Mouse (Mus musculus) B cell, adult 2 months (primary cell): ENCODE data around the gene Phex.

ENCODE experiments used
- DNase-seq, 2 experiments: peaks; one replicate each; pipeline ENCODE4 v3.0.0; 2022

Phex gene

GRCm38 (mm10) chrX:157306796-157307405 is 108.2 kb downstream of the Phex start:
- DNase-seq: no peak

- DNase-seq: no peak
Measured at GRCm38 (mm10) chrX:157305852-157306232, 109.3 kb downstream of the Phex start.

GRCm38 (mm10) chrX:157305193-157305851 is 109.8 kb downstream of the Phex start:
- no peak for DNase-seq

- DNase-seq: no peak
Measured at GRCm38 (mm10) chrX:157292411-157292810, 122.7 kb downstream of the Phex start.

- DNase-seq: no peak
Measured at GRCm38 (mm10) chrX:157276581-157276980, 138.5 kb downstream of the Phex start.

- DNase-seq: no peak
Measured at GRCm38 (mm10) chrX:157273291-157273690, 141.8 kb downstream of the Phex start.

GRCm38 (mm10) chrX:157271609-157272008 is 143.5 kb downstream of the Phex start:
- DNase-seq: no peak

- DNase-seq: no peak
Measured at GRCm38 (mm10) chrX:157269726-157270305, 145.3 kb downstream of the Phex start.

- no peak for DNase-seq
Measured at GRCm38 (mm10) chrX:157268141-157268540, 147.0 kb downstream of the Phex start.

- DNase-seq: no peak
Measured at GRCm38 (mm10) chrX:157202736-157203135, 212.4 kb downstream of the Phex start.

GRCm38 (mm10) chrX:157184167-157184566 is 230.9 kb downstream of the Phex start:
- DNase-seq: no peak

GRCm38 (mm10) chrX:157180845-157181244 is 234.3 kb downstream of the Phex start:
- DNase-seq: no peak

- DNase-seq: no peak
Measured at GRCm38 (mm10) chrX:157164142-157164541, 251.0 kb downstream of the Phex start.

GRCm38 (mm10) chrX:157163394-157163793 is 251.7 kb downstream of the Phex start:
- no peak for DNase-seq

GRCm38 (mm10) chrX:157144675-157145074 is 270.4 kb downstream of the Phex start:
- DNase-seq: no peak

GRCm38 (mm10) chrX:157139601-157140000 is 275.5 kb downstream of the Phex start:
- DNase-seq: no peak
